Mouse (Mus musculus): Measurements from ENCODE around the gene Cyp2f2.

Cyp2f2 gene

DNA sequence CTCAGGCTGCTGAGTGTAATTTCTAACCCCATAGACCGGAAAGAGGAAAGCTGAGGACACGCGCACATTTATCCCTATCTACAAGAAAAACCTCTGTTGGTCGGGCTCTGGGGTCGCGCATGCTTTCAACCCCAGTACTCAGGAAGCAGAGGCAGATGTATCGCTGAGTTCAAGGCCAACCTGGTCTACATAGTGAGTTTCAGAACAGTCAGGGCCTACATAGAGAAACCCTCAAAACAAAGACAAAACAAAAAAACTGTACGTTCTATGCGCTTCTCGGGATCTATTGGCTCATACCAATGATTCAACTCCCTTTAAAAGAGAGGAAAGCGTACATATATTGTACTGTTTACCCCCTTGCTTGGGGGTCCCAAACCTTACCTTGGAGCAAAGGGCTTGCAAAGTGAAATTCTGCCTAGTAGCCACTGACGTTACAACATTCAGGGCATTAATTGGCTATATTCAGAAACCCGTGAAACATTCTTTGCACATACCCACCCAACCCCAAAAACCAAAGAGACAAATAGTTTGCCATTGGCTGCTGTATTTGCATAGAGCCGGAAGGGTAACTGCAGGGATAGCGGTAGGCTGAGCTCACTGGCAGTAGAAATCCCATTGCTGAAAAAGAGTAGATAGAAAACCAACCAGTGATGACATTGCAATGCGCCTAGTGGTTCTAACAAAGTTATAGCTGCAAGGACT lies 59.7 kb downstream of the Cyp2f2 start:
- DNase-seq (ENCODE audit: low spot score) = no peak

DNA sequence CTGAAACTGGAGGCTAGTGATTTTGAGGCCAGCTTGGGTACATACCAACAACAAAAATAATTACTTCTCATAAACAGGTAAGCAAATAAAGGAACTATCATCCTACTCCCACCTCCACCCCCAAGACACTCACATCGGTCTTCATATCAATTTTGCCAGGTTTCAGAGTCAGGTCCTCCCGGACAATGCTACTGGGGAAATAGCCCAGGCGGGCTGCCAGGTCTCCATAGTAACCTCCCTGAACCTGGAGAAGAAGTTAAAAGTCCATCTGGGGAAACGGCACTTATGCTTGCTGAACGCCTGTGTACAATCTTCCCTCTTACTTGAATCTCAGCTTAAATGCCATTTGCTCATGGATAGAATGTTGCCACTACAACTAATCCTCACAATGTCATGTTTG lies 60.3 kb downstream of the Cyp2f2 start:
- DNase-seq (ENCODE audit: low spot score) = no peak

DNA sequence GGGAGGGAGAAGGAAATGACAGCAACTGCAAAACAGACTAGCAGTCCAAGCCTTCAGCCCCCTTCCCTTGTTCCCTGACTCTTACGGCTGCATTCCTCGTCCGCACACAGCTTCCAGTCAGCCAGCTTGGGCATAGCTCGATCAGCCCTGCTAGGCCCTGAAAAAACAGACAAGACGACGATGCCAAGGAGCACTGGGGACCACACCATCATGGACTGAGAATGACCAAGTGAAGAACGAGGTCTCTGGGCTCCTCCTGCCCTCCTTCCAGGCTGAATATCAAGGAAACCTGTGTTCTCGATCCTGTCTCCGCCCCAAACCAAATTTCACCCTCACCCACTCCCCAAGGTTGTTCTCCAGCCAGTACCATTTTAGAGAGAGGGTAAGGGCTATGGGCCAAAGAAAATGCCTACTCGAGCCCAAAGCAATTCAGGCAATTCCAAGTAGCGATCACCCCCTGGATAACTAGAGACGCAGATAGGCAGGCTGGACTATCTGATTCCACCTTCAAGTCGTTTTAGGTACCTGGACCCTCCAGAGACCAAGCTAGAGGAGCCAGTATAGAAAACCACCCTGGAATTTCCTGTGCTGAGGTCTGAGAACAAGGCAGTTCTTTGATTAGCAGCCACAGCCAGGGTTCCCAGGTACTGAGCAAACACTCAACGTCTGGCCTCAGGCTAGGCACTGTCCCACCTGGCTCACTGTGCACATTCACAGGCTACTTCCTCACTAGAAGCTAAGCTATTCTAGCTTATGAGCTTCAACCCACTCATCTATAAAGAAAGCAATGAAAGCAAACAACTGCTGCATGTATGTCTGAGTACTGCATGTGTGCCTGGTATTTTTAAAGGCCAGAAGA lies 61.4 kb downstream of the Cyp2f2 start, which contains the start of the genes Gm21983 and Mia:
Gene Gm21983 (minus strand): TSS at position 250 of the 859 bp plus-strand sequence.
Gene Mia (minus strand): TSS at position 321 of the 859 bp plus-strand sequence.
- DNase-seq (ENCODE audit: low spot score) = no peak

DNA sequence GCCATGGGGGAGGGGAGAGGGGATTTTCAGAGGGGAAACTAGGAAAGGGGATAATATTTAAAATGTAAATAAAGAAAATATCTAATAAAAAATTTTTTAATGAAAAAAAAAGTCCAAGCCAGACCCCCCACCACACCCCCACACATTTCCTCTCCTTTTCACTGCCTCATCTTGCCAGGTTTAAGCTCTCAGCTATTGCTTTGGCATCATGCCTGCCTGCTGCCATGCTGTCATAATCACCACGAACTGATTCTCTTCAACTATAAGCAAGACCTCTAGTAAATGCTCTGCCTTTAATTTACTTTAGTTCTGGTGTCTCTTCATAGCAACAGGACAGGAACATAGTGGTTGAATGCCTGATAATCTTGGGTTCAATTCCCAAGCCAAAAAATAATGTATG lies 62.8 kb downstream of the Cyp2f2 start:
- no peak for DNase-seq (ENCODE audit: low spot score)

Measured in urinary bladder, postnatal 25 days (tissue).